Mouse (Mus musculus) small intestine, adult 2 months (tissue): ENCODE measurements around the gene Vegfd.

Experiments used
- CTCF ChIP-seq: fragments of 200-500 bp; IDR thresholded peaks from 2 replicates; pipeline ENCODE4 v1.5.1; 2012; ENCODE audit warnings: low read depth, mild to moderate bottlenecking, control low read depth, inconsistent platforms, low read length, moderate library complexity, mixed read lengths; ENCODE audit not compliant: insufficient replicate concordance, insufficient read length; ENCODE audit errors: extremely low read depth
- POLR2A ChIP-seq: fragments of 200-500 bp; IDR thresholded peaks from 2 replicates; pipeline ENCODE4 v1.6.1; 2012; ENCODE audit warnings: low read depth, mild to moderate bottlenecking, control low read depth, inconsistent platforms, low read length, moderate library complexity

DNA sequence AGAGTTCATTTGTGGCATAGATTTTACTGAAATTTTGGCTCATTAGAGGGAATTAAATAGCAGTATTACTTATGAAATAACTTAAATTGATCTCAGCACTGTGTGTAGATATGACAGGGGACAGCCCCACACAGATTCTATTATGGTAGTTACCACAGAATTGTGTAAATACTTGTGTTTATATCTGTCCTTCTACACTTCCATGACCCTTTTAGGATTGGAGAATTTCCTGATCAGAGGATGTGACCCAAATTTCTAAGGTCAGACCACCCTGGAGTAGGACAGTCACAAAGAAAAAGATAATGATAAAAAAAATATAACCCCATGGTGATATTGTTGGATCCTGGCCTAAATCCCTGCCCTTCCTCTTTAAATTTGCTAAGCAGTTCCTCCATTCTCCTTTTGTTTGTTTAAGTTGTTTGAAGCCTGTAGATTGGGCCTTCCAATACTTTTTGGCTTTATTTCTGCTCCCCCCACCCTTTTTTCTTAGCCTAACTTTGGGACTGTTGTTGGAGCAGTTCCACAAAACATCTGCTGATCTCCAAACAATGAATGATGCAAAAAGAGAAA is 32.0 kb downstream of the Vegfd start:
- TF ChIP-seq POLR2A (no peak), CTCF (no peak)
